Mouse (Mus musculus): Measurements from ENCODE around the gene Acap1.

DNA sequence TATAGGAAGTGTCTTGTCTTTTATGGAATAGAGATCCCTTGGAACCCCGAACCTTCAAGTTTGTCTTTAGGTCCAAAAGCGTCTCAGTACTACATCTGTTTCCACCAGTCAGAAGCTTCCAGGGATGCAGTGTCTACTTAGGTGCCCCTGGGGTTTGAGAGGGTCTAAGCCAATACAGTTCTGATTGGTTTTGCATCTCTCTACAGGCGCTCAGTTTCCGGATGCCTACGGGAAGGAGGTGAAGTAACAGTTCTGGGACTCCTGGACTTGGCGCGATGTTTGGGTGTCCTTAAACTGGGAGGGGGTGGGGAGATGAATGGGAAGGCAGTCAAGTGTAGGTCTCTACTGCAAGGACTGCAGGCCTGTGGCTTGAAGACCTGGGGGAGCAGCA, 56.6 kb downstream of the Acap1 start:
- no peak for TF ChIP-seq CTCF (IDR thresholded peaks at IDR 0.05; ENCODE audit: low read depth)
- TF ChIP-seq EP300 (IDR thresholded peaks at IDR 0.05; ENCODE audit: low read depth): no peak
